Mouse (Mus musculus) embryonic facial prominence, embryonic 14.5 days (tissue): ENCODE measurements around the gene Tph2. TPM values are rescaled to one million over a fixed set of nuclear protein-coding genes. Genes with fewer than 3 reads are reported as not detected.

Experiments used
- ATAC-seq: fragments of 200-750 bp; cut with Nextera tagmentation; 2 replicates; pipeline ENCODE4 v1.8.0; 2017; ENCODE audit warnings: low read depth, moderate number of reproducible peaks, moderate TSS enrichment
- DNase-seq: peaks from one replicate; pipeline ENCODE4 v3.0.0-alpha.2; 2015; ENCODE audit warnings: low spot score
- H3K27ac ChIP-seq: fragments of 300-500 bp; sonication (generic); replicated peaks from 2 replicates; pipeline ENCODE4 v1.5.1; 2014; ENCODE audit warnings: low read depth, mild to moderate bottlenecking, low read length, moderate library complexity
- H3K27me3 ChIP-seq: fragments of 300-500 bp; sonication (generic); replicated peaks from 2 replicates; pipeline ENCODE4 v1.6.1; 2014; ENCODE audit warnings: low read length; ENCODE audit not compliant: control insufficient read depth, insufficient read depth
- H3K36me3 ChIP-seq: fragments of 300-500 bp; sonication (generic); 2 replicates; pipeline ENCODE4 v1.6.1; 2014; ENCODE audit warnings: low read length, mixed read lengths; ENCODE audit not compliant: control insufficient read depth, insufficient read depth
- H3K4me1 ChIP-seq: fragments of 300-500 bp; sonication (generic); 2 replicates; pipeline ENCODE4 v1.6.1; 2014; ENCODE audit warnings: antibody characterized with exemption, low read length; ENCODE audit not compliant: control insufficient read depth, insufficient read depth
- H3K4me2 ChIP-seq: fragments of 300-500 bp; sonication (generic); 2 replicates; pipeline ENCODE4 v1.6.1; 2014; ENCODE audit warnings: low read depth, mild to moderate bottlenecking, low read length, moderate library complexity, mixed read lengths
- H3K4me3 ChIP-seq: fragments of 300-500 bp; sonication (generic); 2 replicates; pipeline ENCODE4 v1.5.1; 2014; ENCODE audit warnings: low read depth, mild to moderate bottlenecking, low read length
- H3K9ac ChIP-seq: fragments of 300-500 bp; sonication (generic); 2 replicates; pipeline ENCODE4 v1.6.1; 2014; ENCODE audit warnings: low read depth, mild to moderate bottlenecking, low read length, moderate library complexity, mixed read lengths
- H3K9me3 ChIP-seq: fragments of 300-500 bp; sonication (generic); 2 replicates; pipeline ENCODE4 v1.6.1; 2016; ENCODE audit warnings: low read length; ENCODE audit not compliant: control insufficient read depth
- WGBS: fragments of 180-500 bp; shearing (Covaris S2); extraction: QIAGEN DNeasy Blood & Tissue Kit; methylation state at CpG from one replicate; pipeline ENCODE4 v1.1.7; 2014; 5-methylcytosine and 5-hydroxymethylcytosine counted together
- polyA plus RNA-seq: library from polyadenylated mRNA; unstranded; fragments of >200 nt; fragmentation: Nextera tagmentation; extraction: Ambion mirVana; gene quantifications from 2 replicates; pipeline ENCODE4 v1.2.1, GENCODE M21; 2014

Gene Tph2
- polyA plus RNA-seq, 1 experiment from 2014 or later = 0.06 TPM

- ATAC-seq = no peak
- no peaks in the 10 kb centered on the region for H3K36me3 ChIP-seq
- no peak overlapping the region for H3K9ac ChIP-seq
- no peak overlapping the region for H3K4me3 ChIP-seq
- H3K27me3 ChIP-seq = no peaks in the 10 kb centered on the region
- DNase-seq = no peak
- H3K9me3 ChIP-seq = 0 out of 2 replicates have a peak, but pooled peaks cover 3% of the 10 kb centered on the region
- WGBS = 86% methylated on average over 7 of the region's 7 CpGs
- H3K4me2 ChIP-seq = no peak overlapping the region
- H3K27ac ChIP-seq = no peak overlapping the region
- H3K4me1 ChIP-seq = no peaks in the 10 kb centered on the region
Measured at GRCm38 (mm10) chr10:115063936-115064335, 120.9 kb downstream of the Tph2 start.

DNA sequence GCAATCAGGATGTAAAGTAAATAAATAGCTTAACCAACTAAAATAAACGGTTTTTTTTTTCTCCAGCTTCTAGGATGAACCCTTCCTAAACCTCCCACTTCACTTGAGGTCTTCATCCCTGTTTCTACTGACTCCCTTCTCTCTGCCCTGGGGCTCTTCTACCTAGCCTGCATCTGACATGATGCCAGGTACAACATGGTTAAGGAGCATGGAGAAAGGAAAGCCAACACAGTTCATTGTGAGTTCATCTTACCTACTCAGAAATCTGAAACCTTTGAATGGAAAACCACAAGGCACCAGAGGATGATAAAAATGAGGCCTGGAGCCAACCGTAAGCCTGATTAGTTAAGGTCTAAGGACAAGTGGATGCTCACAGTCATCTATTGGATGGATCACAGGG, 123.3 kb downstream of the Tph2 start:
- Histone ChIP-seq H3K4me1 (no peaks in the 10 kb centered on the region), H3K4me3 (no peak overlapping the region), H3K9me3 (0 out of 2 replicates have a peak, but pooled peaks cover 3% of the 10 kb centered on the region), H3K9ac (no peak overlapping the region), H3K27ac (no peak overlapping the region), H3K4me2 (no peak overlapping the region), H3K27me3 (no peaks in the 10 kb centered on the region), H3K36me3 (no peaks in the 10 kb centered on the region)
- 53% methylated on average over 2 of the region's 2 CpGs for WGBS
- DNase-seq (peak; percentile 13), ATAC-seq (no peak)

DNA sequence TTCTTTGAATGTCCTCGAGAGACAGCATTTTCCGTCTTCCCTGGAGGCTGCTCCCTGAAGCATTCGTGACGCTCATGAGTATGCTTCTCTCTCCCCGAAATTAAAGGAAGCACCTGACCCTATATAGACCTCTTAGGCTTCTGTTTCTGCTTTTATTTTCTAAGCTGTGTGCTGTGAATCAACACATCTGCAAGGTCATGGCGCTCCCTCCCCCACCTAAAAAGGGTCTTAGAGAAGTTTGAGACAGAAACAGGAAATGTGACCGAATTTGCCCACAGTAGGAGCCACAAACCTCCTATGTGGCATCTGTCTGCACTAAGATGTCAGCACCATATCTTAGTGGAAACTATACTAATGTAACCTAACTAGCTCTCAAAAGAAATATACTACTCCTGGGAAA, 124.1 kb downstream of the Tph2 start:
- DNase-seq (no peak), ATAC-seq (no peak)
- Histone ChIP-seq H3K4me3 (no peak overlapping the region), H3K27me3 (no peaks in the 10 kb centered on the region), H3K4me1 (no peaks in the 10 kb centered on the region), H3K4me2 (no peak overlapping the region), H3K9me3 (0 out of 2 replicates have a peak, but pooled peaks cover 3% of the 10 kb centered on the region), H3K36me3 (no peaks in the 10 kb centered on the region), H3K9ac (no peak overlapping the region), H3K27ac (no peak overlapping the region)
- 68% methylated on average over 7 of the region's 7 CpGs for WGBS

DNA sequence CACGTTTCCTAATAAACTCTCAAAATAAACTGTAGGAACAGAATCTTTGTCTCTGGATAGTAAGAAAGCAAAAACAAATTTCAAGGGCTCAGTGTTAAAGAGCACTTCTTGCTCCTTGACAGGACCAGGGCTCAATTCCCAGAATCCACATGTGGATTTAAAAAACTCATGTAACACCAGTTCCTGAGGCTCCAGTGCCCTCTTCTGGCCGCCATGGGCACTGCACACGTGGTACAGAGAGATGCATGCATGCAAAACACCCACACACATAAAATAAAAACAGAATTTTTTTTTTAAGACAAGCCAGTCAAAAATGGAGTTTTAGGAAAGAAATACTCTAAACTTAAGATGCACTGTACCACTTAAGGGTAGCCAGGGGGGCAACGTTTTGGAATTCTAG, 133.2 kb downstream of the Tph2 start:
- Histone ChIP-seq H3K4me3 (no peak overlapping the region), H3K9me3 (no peaks in the 10 kb centered on the region), H3K4me1 (no peaks in the 10 kb centered on the region), H3K27ac (no peak overlapping the region), H3K36me3 (no peaks in the 10 kb centered on the region), H3K4me2 (no peak overlapping the region), H3K27me3 (no peaks in the 10 kb centered on the region), H3K9ac (no peak overlapping the region)
- ATAC-seq (no peak), DNase-seq (no peak)
- 50% methylated on average over 4 of the region's 4 CpGs for WGBS

DNA sequence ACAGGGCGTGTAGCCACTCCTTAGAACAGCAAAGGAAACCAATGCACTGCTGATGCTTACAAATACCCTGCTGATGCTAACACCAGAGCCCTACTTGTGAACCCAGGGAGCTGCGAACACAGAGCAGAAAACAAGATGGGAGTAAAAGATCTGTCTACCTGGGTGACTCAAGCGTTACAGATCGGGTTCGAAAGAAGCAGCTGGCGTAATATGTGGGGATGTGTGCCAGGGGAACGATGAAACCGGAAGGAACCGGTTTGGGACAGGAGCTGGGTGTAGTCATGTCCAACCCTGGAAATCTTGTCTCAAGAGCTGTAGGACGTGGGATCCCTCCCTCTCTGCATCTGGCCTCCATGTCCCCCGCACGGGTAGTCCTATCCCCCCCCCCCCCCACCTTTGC, 134.1 kb downstream of the Tph2 start:
- H3K9me3 ChIP-seq = no peaks in the 10 kb centered on the region
- H3K4me3 ChIP-seq = no peak overlapping the region
- H3K4me1 ChIP-seq = no peaks in the 10 kb centered on the region
- 89% methylated on average over 10 of the region's 12 CpGs for WGBS
- DNase-seq (no peak), ATAC-seq (no peak)
- no peaks in the 10 kb centered on the region for H3K36me3 ChIP-seq
- no peak overlapping the region for H3K27ac ChIP-seq
- no peak overlapping the region for H3K9ac ChIP-seq
- no peaks in the 10 kb centered on the region for H3K27me3 ChIP-seq
- H3K4me2 ChIP-seq = no peak overlapping the region

- no peak overlapping the region for H3K27ac ChIP-seq
- peak; percentile 38 for DNase-seq
- no peak overlapping the region for H3K4me2 ChIP-seq
- 58% methylated on average over 8 of the region's 8 CpGs for WGBS
- no peaks in the 10 kb centered on the region for H3K4me1 ChIP-seq
- no peaks in the 10 kb centered on the region for H3K9me3 ChIP-seq
- no peak for ATAC-seq
- no peak overlapping the region for H3K4me3 ChIP-seq
- no peak overlapping the region for H3K9ac ChIP-seq
- no peaks in the 10 kb centered on the region for H3K27me3 ChIP-seq
- H3K36me3 ChIP-seq = no peaks in the 10 kb centered on the region
Measured at GRCm38 (mm10) chr10:115050178-115050577, 134.6 kb downstream of the Tph2 start.

DNA sequence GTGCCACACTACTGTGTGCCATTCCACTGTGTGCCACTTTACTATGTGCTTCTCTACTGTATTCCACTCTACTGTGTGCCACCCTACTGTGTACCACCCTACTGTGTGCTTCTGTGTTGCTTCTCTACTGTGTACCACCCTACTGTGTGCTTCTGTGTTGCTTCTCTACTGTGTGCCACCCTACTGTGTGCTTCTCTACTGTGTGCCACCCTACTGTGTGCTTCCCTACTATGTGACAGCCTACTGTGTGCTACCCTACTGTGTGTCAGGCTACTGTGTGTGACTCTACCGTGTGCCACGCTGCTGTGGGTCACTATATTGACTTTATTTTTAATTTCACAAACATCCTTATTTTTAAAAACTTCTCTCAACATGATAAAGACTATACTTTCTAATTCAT, 136.3 kb downstream of the Tph2 start:
- Histone ChIP-seq H3K4me1 (no peaks in the 10 kb centered on the region), H3K9ac (no peak overlapping the region), H3K4me2 (no peak overlapping the region), H3K4me3 (no peak overlapping the region), H3K27me3 (no peaks in the 10 kb centered on the region), H3K36me3 (no peaks in the 10 kb centered on the region), H3K27ac (no peak overlapping the region), H3K9me3 (no peaks in the 10 kb centered on the region)
- DNase-seq (no peak), ATAC-seq (no peak)
- WGBS = 94% methylated on average over 2 of the region's 2 CpGs

GRCm38 (mm10) chr10:115035748-115036147, 149.1 kb downstream of the Tph2 start:
- Histone ChIP-seq H3K4me1 (no peaks in the 10 kb centered on the region), H3K27me3 (no peaks in the 10 kb centered on the region), H3K4me3 (no peak overlapping the region), H3K9me3 (no peaks in the 10 kb centered on the region), H3K36me3 (no peaks in the 10 kb centered on the region), H3K9ac (no peak overlapping the region), H3K4me2 (no peak overlapping the region), H3K27ac (no peak overlapping the region)
- WGBS = 91% methylated on average over 9 of the region's 9 CpGs
- no peak for DNase-seq
- ATAC-seq = no peak
